In genomic region chr5:140068506-140068905, GRCm38 (mm10) we compare ENCODE assay signal across 11 mouse cellular contexts.
DNase-seq lines count a peak whose midpoint lies in the region.
"Had no signal": no experiment of that assay in that cellular context is flagged by ENCODE, and none has a peak within 500 bp of the region (broad histone marks: within the 10 kb centered on the region; RNA-seq: fewer than 3 reads in every experiment).

No protein-coding gene starts in this region.

- DNase-seq in left cerebral cortex, postnatal 4 days: peak; percentile 51
- no peak for DNase-seq in left cerebral cortex, postnatal 36 days (ENCODE audit: low spot score in 2 of 2)
- DNase-seq in urinary bladder, postnatal 4 days (ENCODE audit: low spot score in 2 of 2): peak; percentile 29 to 63
- no peak for DNase-seq in urinary bladder, adult 18-20 months (ENCODE audit: low spot score in 2 of 2)
- peak; percentile 86 for DNase-seq in adrenal gland, postnatal 14 days
- DNase-seq in heart, postnatal 25 days (ENCODE audit: low spot score): no peak
- no peak for DNase-seq in layer of hippocampus, adult 18-20 months (ENCODE audit: low spot score in 2 of 2)
- DNase-seq: gastrocnemius, adult 2 months; liver, postnatal 0 days; right cerebral cortex, postnatal 25 days; thymus, postnatal 36 days had no signal

- intact Hi-C loops in left cerebral cortex, postnatal 4 days (cut with DNase I): no loop called here
- intact Hi-C loops in left cerebral cortex, postnatal 36 days (cut with DNase I): no loop called here
- intact Hi-C loops in heart, postnatal 25 days (cut with DNase I): no loop called here

Comparison
In these comparisons a context has a peak if more than half of its experiments do, and no peak if none do; other contexts are left out.
1. DNase-seq: peak in left cerebral cortex, postnatal 4 days (single experiment), urinary bladder, postnatal 4 days (2 of 2) and adrenal gland, postnatal 14 days (single experiment); none in left cerebral cortex, postnatal 36 days (0 of 2), urinary bladder, adult 18-20 months (0 of 2), heart, postnatal 25 days (single experiment) and layer of hippocampus, adult 18-20 months (0 of 2).